Mouse (Mus musculus): Measurements from ENCODE around the gene Cacna2d3. TPM values are rescaled to one million over a fixed set of nuclear protein-coding genes. Genes with fewer than 3 reads are reported as not detected.

Gene Cacna2d3
- total and polyA plus RNA-seq, 3 experiments = not detected

GRCm38 (mm10) chr14:29313431-29313830 lies 408.2 kb downstream of the Cacna2d3 start:
- no peaks in the 10 kb centered on the region for H3K27me3 ChIP-seq (ENCODE audit: control insufficient read depth in 1 of 2, insufficient read depth in 2 of 2, low read length in 2 of 2)
- H3K9ac ChIP-seq (ENCODE audit: control insufficient read depth, low read depth, low read length, poor library complexity, severe bottlenecking) = no peak overlapping the region
- H3K27ac ChIP-seq (ENCODE audit: control insufficient read depth, low read depth, low read length) = no peak overlapping the region
- H3K9me3 ChIP-seq (replicated peaks; ENCODE audit: insufficient read depth, low read length) = no peaks in the 10 kb centered on the region
- no peaks in the 10 kb centered on the region for H3K4me1 ChIP-seq (ENCODE audit: control insufficient read depth in 1 of 2, insufficient read depth in 2 of 2, low read length in 2 of 2)
- TF ChIP-seq HCFC1 (IDR thresholded peaks at IDR 0.05; ENCODE audit: low read depth, low read length) (no peak), MAFK (IDR thresholded peaks at IDR 0.05; ENCODE audit: borderline replicate concordance, low read depth, low read length) (no peak), TCF12 (IDR thresholded peaks at IDR 0.05; ENCODE audit: low read depth, low read length) (no peak), POLR2AphosphoS5 (IDR thresholded peaks at IDR 0.05; ENCODE audit: borderline replicate concordance, low read depth, low read length) (no peak), CHD2 (IDR thresholded peaks at IDR 0.05; ENCODE audit: low read length) (no peak), NELFE (IDR thresholded peaks at IDR 0.05; ENCODE audit: low read depth, low read length) (no peak), RAD21 (IDR thresholded peaks at IDR 0.05; ENCODE audit: low read depth, low read length) (no peak), GABPA (IDR thresholded peaks at IDR 0.05; ENCODE audit: low read depth, low read length) (no peak), CTCF (IDR thresholded peaks at IDR 0.05 in 2 of 3, conservative IDR thresholded peaks at IDR 0.05 in 1 of 3; ENCODE audit: control insufficient read depth in 1 of 3, insufficient read depth in 1 of 3, low read depth in 2 of 3, low read length in 3 of 3, poor library complexity in 1 of 3, severe bottlenecking in 1 of 3) (no peak), MXI1 (IDR thresholded peaks at IDR 0.05; ENCODE audit: low read depth, low read length) (no peak), TBP (IDR thresholded peaks at IDR 0.05; ENCODE audit: low read depth, low read length) (no peak), SMC3 (IDR thresholded peaks at IDR 0.05; ENCODE audit: low read depth, low read length) (no peak), MYB (IDR thresholded peaks at IDR 0.05; ENCODE audit: low read depth, low read length) (no peak), ZMIZ1 (IDR thresholded peaks at IDR 0.05; ENCODE audit: low read depth, low read length) (no peak), TAL1 (IDR thresholded peaks at IDR 0.05; ENCODE audit: low read length) (no peak), MAZ (IDR thresholded peaks at IDR 0.05; ENCODE audit: low read depth, low read length) (no peak), ETS1 (IDR thresholded peaks at IDR 0.05; ENCODE audit: low read depth, low read length) (no peak), ELF1 (IDR thresholded peaks at IDR 0.05; ENCODE audit: low read depth, low read length) (no peak), NRF1 (IDR thresholded peaks at IDR 0.05; ENCODE audit: insufficient read depth, low read depth, low read length, poor library complexity, severe bottlenecking) (no peak), POLR2A (IDR thresholded peaks at IDR 0.05; ENCODE audit: control insufficient read depth in 1 of 2, insufficient read depth in 1 of 2, low read depth in 1 of 2, low read length in 2 of 2, poor library complexity in 1 of 2) (no peak)
- H3K36me3 ChIP-seq (ENCODE audit: control insufficient read depth in 1 of 2, insufficient read depth in 2 of 2, low read length in 2 of 2) = no peaks in the 10 kb centered on the region
- DNase-seq (ENCODE audit: low read depth, low spot score) = no peak
- no peaks in the 10 kb centered on the region for H3K79me2 ChIP-seq (ENCODE audit: control insufficient read depth, insufficient read depth, low read length, poor library complexity)
- H3K4me3 ChIP-seq (ENCODE audit: control insufficient read depth in 1 of 2, insufficient read depth in 1 of 2, low read depth in 2 of 2, low read length in 2 of 2) = no peak overlapping the region

GRCm38 (mm10) chr14:29305623-29306022 lies 416.0 kb downstream of the Cacna2d3 start:
- Histone ChIP-seq H3K4me3 (ENCODE audit: control insufficient read depth in 1 of 2, insufficient read depth in 1 of 2, low read depth in 2 of 2, low read length in 2 of 2) (no peak overlapping the region), H3K9me3 (replicated peaks; ENCODE audit: insufficient read depth, low read length) (no peaks in the 10 kb centered on the region)
- TF ChIP-seq USF1 (IDR thresholded peaks at IDR 0.05; ENCODE audit: low read depth, low read length) = no peak
- TF ChIP-seq UBTF (IDR thresholded peaks at IDR 0.05; ENCODE audit: borderline replicate concordance, insufficient read depth, low read depth, low read length) = no peak
- no peak for TF ChIP-seq ETS1 (IDR thresholded peaks at IDR 0.05; ENCODE audit: low read depth, low read length)
- TF ChIP-seq POLR2AphosphoS2 (IDR thresholded peaks at IDR 0.05; ENCODE audit: low read length) = no peak

More at GRCm38 (mm10) chr14:29305623-29306022, 416.0 kb downstream of the Cacna2d3 start:
- Histone ChIP-seq H3K27me3 (ENCODE audit: control insufficient read depth in 1 of 2, insufficient read depth in 2 of 2, low read length in 2 of 2) (no peaks in the 10 kb centered on the region), H3K4me1 (ENCODE audit: control insufficient read depth in 1 of 2, insufficient read depth in 2 of 2, low read length in 2 of 2) (no peaks in the 10 kb centered on the region), H3K79me2 (ENCODE audit: control insufficient read depth, insufficient read depth, low read length, poor library complexity) (no peaks in the 10 kb centered on the region), H3K36me3 (ENCODE audit: control insufficient read depth in 1 of 2, insufficient read depth in 2 of 2, low read length in 2 of 2) (no peaks in the 10 kb centered on the region), H3K27ac (ENCODE audit: control insufficient read depth, low read depth, low read length) (no peak overlapping the region), H3K9ac (ENCODE audit: control insufficient read depth, low read depth, low read length, poor library complexity, severe bottlenecking) (no peak overlapping the region)
- no peak for DNase-seq (ENCODE audit: low read depth, low spot score)

All from MEL (cell line).